Mouse (Mus musculus) MEL (cell line): ENCODE results near the gene B3gat3. TPM values are rescaled to one million over a fixed set of nuclear protein-coding genes. Genes with fewer than 3 reads are reported as not detected.

ENCODE experiments used
- DNase-seq: peaks from one replicate; pipeline ENCODE4 v3.0.0; 2011; ENCODE audit warnings: low read depth, low spot score
- H3K27ac ChIP-seq: 2 replicates; pipeline ENCODE4 v1.5.1; 2012; ENCODE audit warnings: low read depth, mild to moderate bottlenecking, control low read depth, low read length, moderate library complexity; ENCODE audit not compliant: control insufficient read depth
- H3K27me3 ChIP-seq, 2 experiments: fragments of 150-350 bp in 1 of 2; sonication (generic) in 1 of 2; 2 replicates each; pipeline ENCODE4 v1.6.1; 2012; ENCODE audit warnings: low read length in 2 of 2, mild to moderate bottlenecking in 2 of 2, improper control_type of control experiment in 1 of 2, moderate library complexity in 1 of 2; ENCODE audit not compliant: insufficient read depth in 2 of 2, control insufficient read depth in 1 of 2
- H3K36me3 ChIP-seq, 2 experiments: 2 replicates each; pipeline ENCODE4 v1.6.1; 2012 to 2014; ENCODE audit warnings: low read length in 2 of 2, improper control_type of control experiment in 1 of 2, inconsistent platforms in 1 of 2, mild to moderate bottlenecking in 1 of 2; ENCODE audit not compliant: insufficient read depth in 2 of 2, control insufficient read depth in 1 of 2
- H3K4me1 ChIP-seq, 2 experiments: fragments of 150-350 bp in 1 of 2; sonication (generic) in 1 of 2; 2 replicates each; pipeline ENCODE4 v1.6.1; 2012; ENCODE audit warnings: low read length in 2 of 2, improper control_type of control experiment in 1 of 2, mild to moderate bottlenecking in 1 of 2; ENCODE audit not compliant: insufficient read depth in 2 of 2, control insufficient read depth in 1 of 2
- H3K4me3 ChIP-seq, 2 experiments: fragments of 150-350 bp in 1 of 2; sonication (generic) in 1 of 2; 2 replicates each; pipeline ENCODE4 v1.5.1; 2012; ENCODE audit warnings: low read depth in 2 of 2, low read length in 2 of 2, mild to moderate bottlenecking in 2 of 2, moderate library complexity in 2 of 2, control low read depth in 1 of 2, improper control_type of control experiment in 1 of 2; ENCODE audit not compliant: control insufficient read depth in 1 of 2, insufficient read depth in 1 of 2
- H3K79me2 ChIP-seq: 2 replicates; pipeline ENCODE4 v1.6.1; 2012; ENCODE audit warnings: mild to moderate bottlenecking, low read length, moderate library complexity; ENCODE audit not compliant: control insufficient read depth, poor library complexity, insufficient read depth
- H3K9ac ChIP-seq: 2 replicates; pipeline ENCODE4 v1.6.1; 2012; ENCODE audit warnings: low read depth, mild to moderate bottlenecking, control low read depth, low read length, moderate library complexity; ENCODE audit not compliant: control insufficient read depth, poor library complexity, severe bottlenecking
- H3K9me3 ChIP-seq: fragments of 150-350 bp; sonication (generic); replicated peaks from 2 replicates; pipeline ENCODE4 v1.6.1; 2012; ENCODE audit warnings: mild to moderate bottlenecking, low read length, improper control_type of control experiment, moderate library complexity; ENCODE audit not compliant: insufficient read depth
- BHLHE40 ChIP-seq: IDR thresholded peaks from 2 replicates; pipeline ENCODE4 v1.6.1; 2012; ENCODE audit warnings: low read depth, mild to moderate bottlenecking, inconsistent platforms, low read length, improper control_type of control experiment, borderline replicate concordance
- CHD2 ChIP-seq: IDR thresholded peaks from 2 replicates; pipeline ENCODE4 v1.6.1; 2011; ENCODE audit warnings: low read length, improper control_type of control experiment
- CTCF ChIP-seq, 3 experiments: IDR thresholded peaks in 2 of 3; conservative IDR thresholded peaks in 1 of 3; 2 replicates each; pipeline ENCODE4 v1.5.1; 2011 to 2012; ENCODE audit warnings: low read length in 3 of 3, low read depth in 2 of 3, mild to moderate bottlenecking in 2 of 3, improper control_type of control experiment in 1 of 3, inconsistent platforms in 1 of 3, mixed read lengths in 1 of 3, moderate library complexity in 1 of 3; ENCODE audit not compliant: control insufficient read depth in 1 of 3, insufficient read depth in 1 of 3, poor library complexity in 1 of 3, severe bottlenecking in 1 of 3
- E2F4 ChIP-seq: IDR thresholded peaks from 2 replicates; pipeline ENCODE4 v1.6.1; 2011; ENCODE audit warnings: low read depth, low read length, improper control_type of control experiment, borderline replicate concordance
- EP300 ChIP-seq, 2 experiments: IDR thresholded peaks; 2 replicates each; pipeline ENCODE4 v1.6.1; 2011; ENCODE audit warnings: improper control_type of control experiment in 2 of 2, low read length in 2 of 2, low read depth in 1 of 2, mild to moderate bottlenecking in 1 of 2
- ETS1 ChIP-seq: IDR thresholded peaks from 2 replicates; pipeline ENCODE4 v1.6.1; 2012; ENCODE audit warnings: low read depth, mild to moderate bottlenecking, inconsistent platforms, low read length, improper control_type of control experiment, moderate library complexity
- GATA1 ChIP-seq: IDR thresholded peaks from 2 replicates; pipeline ENCODE4 v1.6.1; 2011; ENCODE audit warnings: low read depth, low read length, improper control_type of control experiment
- JUND ChIP-seq: IDR thresholded peaks from 2 replicates; pipeline ENCODE4 v1.6.1; 2011; ENCODE audit warnings: low read depth, mild to moderate bottlenecking, improper control_type of control experiment, low read length
- MAFK ChIP-seq: IDR thresholded peaks from 2 replicates; pipeline ENCODE4 v1.6.1; 2011; ENCODE audit warnings: low read depth, mild to moderate bottlenecking, low read length, improper control_type of control experiment, borderline replicate concordance
- MAX ChIP-seq: IDR thresholded peaks from 2 replicates; pipeline ENCODE4 v1.6.1; 2011; ENCODE audit warnings: low read length, improper control_type of control experiment
- MXI1 ChIP-seq: IDR thresholded peaks from 2 replicates; pipeline ENCODE4 v1.6.1; 2011; ENCODE audit warnings: mild to moderate bottlenecking, low read depth, low read length, improper control_type of control experiment
- MYB ChIP-seq: IDR thresholded peaks from 2 replicates; pipeline ENCODE4 v1.6.1; 2011; ENCODE audit warnings: mild to moderate bottlenecking, low read depth, low read length, improper control_type of control experiment
- MYC ChIP-seq: IDR thresholded peaks from 2 replicates; pipeline ENCODE4 v1.6.1; 2011; ENCODE audit warnings: low read depth, mild to moderate bottlenecking, low read length, improper control_type of control experiment, moderate library complexity
- NELFE ChIP-seq: IDR thresholded peaks from 2 replicates; pipeline ENCODE4 v1.6.1; 2011; ENCODE audit warnings: low read depth, low read length, improper control_type of control experiment
- NRF1 ChIP-seq: IDR thresholded peaks from 2 replicates; pipeline ENCODE4 v1.6.1; 2014; ENCODE audit warnings: low read depth, mild to moderate bottlenecking, inconsistent platforms, low read length, improper control_type of control experiment, moderate library complexity; ENCODE audit not compliant: poor library complexity, insufficient read depth, severe bottlenecking
- POLR2A ChIP-seq, 2 experiments: IDR thresholded peaks; 2 replicates each; pipeline ENCODE4 v1.6.1; 2011 to 2012; ENCODE audit warnings: low read length in 2 of 2, mild to moderate bottlenecking in 2 of 2, control low read depth in 1 of 2, improper control_type of control experiment in 1 of 2, low read depth in 1 of 2, moderate library complexity in 1 of 2; ENCODE audit not compliant: control insufficient read depth in 1 of 2, insufficient read depth in 1 of 2, poor library complexity in 1 of 2
- POLR2AphosphoS2 ChIP-seq: IDR thresholded peaks from 2 replicates; pipeline ENCODE4 v1.6.1; 2011; ENCODE audit warnings: low read length, improper control_type of control experiment
- RAD21 ChIP-seq: IDR thresholded peaks from 2 replicates; pipeline ENCODE4 v1.6.1; 2011; ENCODE audit warnings: mild to moderate bottlenecking, low read depth, low read length, improper control_type of control experiment
- SIN3A ChIP-seq: IDR thresholded peaks from 2 replicates; pipeline ENCODE4 v1.6.1; 2012; ENCODE audit warnings: low read length, improper control_type of control experiment, inconsistent platforms
- TBP ChIP-seq: IDR thresholded peaks from 2 replicates; pipeline ENCODE4 v1.8.0; 2011; ENCODE audit warnings: low read depth, low read length, improper control_type of control experiment
- TCF12 ChIP-seq: IDR thresholded peaks from 2 replicates; pipeline ENCODE4 v1.6.1; 2014; ENCODE audit warnings: low read depth, mild to moderate bottlenecking, inconsistent platforms, low read length, improper control_type of control experiment, moderate library complexity
- USF1 ChIP-seq: IDR thresholded peaks from 2 replicates; pipeline ENCODE4 v1.6.1; 2014; ENCODE audit warnings: low read depth, mild to moderate bottlenecking, inconsistent platforms, low read length, improper control_type of control experiment, moderate library complexity
- ZMIZ1 ChIP-seq: IDR thresholded peaks from 2 replicates; pipeline ENCODE4 v1.6.1; 2012; ENCODE audit warnings: low read depth, mild to moderate bottlenecking, inconsistent platforms, low read length, improper control_type of control experiment, moderate library complexity
- ZNF384 ChIP-seq: IDR thresholded peaks from 2 replicates; pipeline ENCODE4 v1.6.1; 2012; ENCODE audit warnings: low read depth, mild to moderate bottlenecking, inconsistent platforms, low read length, improper control_type of control experiment
- polyA plus RNA-seq, 2 experiments: library from polyadenylated mRNA; stranded (reverse) in 1 of 2; unstranded in 1 of 2; fragments of >175 nt in 1 of 2; fragments of >200 nt in 1 of 2; gene quantifications; 2 replicates each; pipeline versions ENCODE4 v1.2.1 to v1.2.4; 2012; ENCODE audit warnings: low replicate concordance in 2 of 2, low read depth in 1 of 2; ENCODE audit not compliant: insufficient read length in 2 of 2, insufficient read depth in 1 of 2, missing spikeins in 1 of 2
- total RNA-seq: library from RNA; depleted of rRNA; stranded (reverse); fragments of 300-350 nt; gene quantifications from 2 replicates; pipeline ENCODE4 v1.2.3, GENCODE M21; 2012

Gene B3gat3
- total and polyA plus RNA-seq, 3 experiments: 26.2 to 35.4 TPM; not detected in 1

- Histone ChIP-seq H3K79me2 (peaks cover 23% of the 10 kb centered on the region), H3K27ac (no peak overlapping the region), H3K36me3 (peaks cover 0 to 28% of the 10 kb centered on the region in 2 experiments; a peak in 3 of 4 replicates), H3K9ac (no peak overlapping the region), H3K9me3 (no peaks in the 10 kb centered on the region), H3K4me1 (peaks cover 0 to 3% of the 10 kb centered on the region in 2 experiments; a peak in 1 of 4 replicates), H3K27me3 (no peaks in the 10 kb centered on the region), H3K4me3 (no peak overlapping the region)
- DNase-seq: no peak
- TF ChIP-seq SIN3A (no peak), JUND (no peak), E2F4 (no peak), MYB (no peak), ZMIZ1 (no peak), NELFE (no peak), ETS1 (no peak), CTCF (IDR thresholded peaks at IDR 0.05 in 2 of 3, conservative IDR thresholded peaks at IDR 0.05 in 1 of 3; ENCODE audit: control insufficient read depth in 1 of 3, insufficient read depth in 1 of 3, low read depth in 2 of 3, low read length in 3 of 3, poor library complexity in 1 of 3, severe bottlenecking in 1 of 3) (no peak), TCF12 (no peak), EP300 (IDR thresholded peaks at IDR 0.05; ENCODE audit: low read depth in 1 of 2, low read length in 2 of 2) (no peak), MYC (no peak), MAFK (no peak), POLR2A (IDR thresholded peaks at IDR 0.05; ENCODE audit: control insufficient read depth in 1 of 2, insufficient read depth in 1 of 2, low read depth in 1 of 2, low read length in 2 of 2, poor library complexity in 1 of 2) (no peak), NRF1 (no peak), TBP (no peak), CHD2 (no peak), GATA1 (no peak)
Observed at GRCm38 (mm10) chr19:8962256-8962655, 42.1 kb downstream of the B3gat3 start.

GRCm38 (mm10) chr19:8965075-8965474 lies 44.9 kb downstream of the B3gat3 start:
- no peaks in the 10 kb centered on the region for H3K27me3 ChIP-seq
- H3K27ac ChIP-seq: no peak overlapping the region
- H3K36me3 ChIP-seq: peaks cover 17 to 23% of the 10 kb centered on the region in 2 experiments
- H3K4me1 ChIP-seq: peaks cover 5 to 10% of the 10 kb centered on the region in 2 experiments
- no peak overlapping the region for H3K9ac ChIP-seq
- no peaks in the 10 kb centered on the region for H3K9me3 ChIP-seq
- H3K4me3 ChIP-seq: no peak overlapping the region
- no peak for DNase-seq
- TF ChIP-seq TCF12: no peak
- TF ChIP-seq NELFE: no peak
- TF ChIP-seq POLR2AphosphoS2: no peak
- TF ChIP-seq ZNF384: no peak
- TF ChIP-seq MAX: no peak
- TF ChIP-seq USF1: no peak
- TF ChIP-seq MXI1: no peak
- TF ChIP-seq RAD21: no peak
- no peak for TF ChIP-seq BHLHE40
- peaks cover 39% of the 10 kb centered on the region for H3K79me2 ChIP-seq
